Mouse (Mus musculus) liver, adult 2 months (tissue): ENCODE measurements around the gene Stx12. TPM values are rescaled to one million over a fixed set of nuclear protein-coding genes. Genes with fewer than 3 reads are reported as not detected.

Source experiments
- DNase-seq: peaks from one replicate; pipeline ENCODE4 v3.0.0-alpha.2; 2011; ENCODE audit warnings: low read depth, low spot score; ENCODE audit errors: extremely low read depth
- H3K27ac ChIP-seq: fragments of 200-500 bp; replicated peaks from 2 replicates; pipeline ENCODE4 v1.5.1; 2012; ENCODE audit warnings: low read depth, mild to moderate bottlenecking, control low read depth, inconsistent platforms, low read length; ENCODE audit not compliant: insufficient read depth
- H3K27me3 ChIP-seq: fragments of 200-500 bp; 2 replicates; pipeline ENCODE4 v1.6.1; 2012; ENCODE audit warnings: mild to moderate bottlenecking, moderate library complexity, low read length, inconsistent platforms; ENCODE audit not compliant: control insufficient read depth, insufficient read depth
- H3K36me3 ChIP-seq: fragments of 200-500 bp; 2 replicates; pipeline ENCODE4 v1.6.1; 2012; ENCODE audit warnings: low read length, inconsistent platforms; ENCODE audit not compliant: control insufficient read depth, insufficient read depth
- H3K4me1 ChIP-seq: fragments of 200-500 bp; 2 replicates; pipeline ENCODE4 v1.6.1; 2011; ENCODE audit warnings: low read length; ENCODE audit not compliant: control insufficient read depth, insufficient read depth
- H3K4me3 ChIP-seq: fragments of 200-500 bp; 2 replicates; pipeline ENCODE4 v1.5.1; 2011; ENCODE audit warnings: low read depth, mild to moderate bottlenecking, control low read depth, low read length, moderate library complexity; ENCODE audit not compliant: insufficient read depth
- H3K79me2 ChIP-seq: fragments of 200-500 bp; 2 replicates; pipeline ENCODE4 v1.6.1; 2012; ENCODE audit warnings: inconsistent platforms, mild to moderate bottlenecking, low read length, moderate library complexity; ENCODE audit not compliant: control insufficient read depth, insufficient read depth
- H3K9ac ChIP-seq: fragments of 200-500 bp; 2 replicates; pipeline ENCODE4 v1.6.1; 2012; ENCODE audit warnings: low read depth, mild to moderate bottlenecking, control low read depth, inconsistent platforms, low read length
- CTCF ChIP-seq: fragments of 200-500 bp; IDR thresholded peaks from 2 replicates; pipeline ENCODE4 v1.5.1; 2011; ENCODE audit warnings: low read depth, low read length, control low read depth
- POLR2A ChIP-seq: fragments of 200-500 bp; IDR thresholded peaks from 2 replicates; pipeline ENCODE4 v1.6.1; 2011; ENCODE audit warnings: low read length, control low read depth; ENCODE audit not compliant: insufficient read depth; ENCODE audit errors: extremely low read depth
- WGBS: fragments of 180-500 bp; shearing (Covaris S2); methylation state at CpG from one replicate; pipeline ENCODE4 v1.1.7; 2018; 5-methylcytosine and 5-hydroxymethylcytosine counted together
- polyA plus RNA-seq: library from polyadenylated mRNA; depleted of rRNA; stranded (reverse); fragments of >200 nt; gene quantifications from 2 replicates; pipeline ENCODE4 v1.2.3, GENCODE M21; 2012
- total RNA-seq: library from RNA; depleted of rRNA; stranded (reverse); fragments of >200 nt; gene quantifications from 2 replicates; pipeline ENCODE4 v1.2.3, GENCODE M21; 2014

Gene Stx12
- total and polyA plus RNA-seq, 2 experiments = 6.9 to 15.2 TPM

- Histone ChIP-seq H3K4me3 (no peak overlapping the region), H3K27me3 (no peaks in the 10 kb centered on the region), H3K4me1 (peaks cover 4% of the 10 kb centered on the region; the same call in 1 of the 2 replicates), H3K79me2 (peaks cover 22% of the 10 kb centered on the region), H3K27ac (no peak overlapping the region), H3K9ac (no peak overlapping the region), H3K36me3 (peaks cover 16% of the 10 kb centered on the region)
- no peak for DNase-seq
- TF ChIP-seq POLR2A (no peak), CTCF (no peak)
- 71% methylated on average over 7 of the region's 7 CpGs for WGBS
Measured at GRCm38 (mm10) chr4:132874363-132875097, 9.8 kb downstream of the Stx12 start.

DNA sequence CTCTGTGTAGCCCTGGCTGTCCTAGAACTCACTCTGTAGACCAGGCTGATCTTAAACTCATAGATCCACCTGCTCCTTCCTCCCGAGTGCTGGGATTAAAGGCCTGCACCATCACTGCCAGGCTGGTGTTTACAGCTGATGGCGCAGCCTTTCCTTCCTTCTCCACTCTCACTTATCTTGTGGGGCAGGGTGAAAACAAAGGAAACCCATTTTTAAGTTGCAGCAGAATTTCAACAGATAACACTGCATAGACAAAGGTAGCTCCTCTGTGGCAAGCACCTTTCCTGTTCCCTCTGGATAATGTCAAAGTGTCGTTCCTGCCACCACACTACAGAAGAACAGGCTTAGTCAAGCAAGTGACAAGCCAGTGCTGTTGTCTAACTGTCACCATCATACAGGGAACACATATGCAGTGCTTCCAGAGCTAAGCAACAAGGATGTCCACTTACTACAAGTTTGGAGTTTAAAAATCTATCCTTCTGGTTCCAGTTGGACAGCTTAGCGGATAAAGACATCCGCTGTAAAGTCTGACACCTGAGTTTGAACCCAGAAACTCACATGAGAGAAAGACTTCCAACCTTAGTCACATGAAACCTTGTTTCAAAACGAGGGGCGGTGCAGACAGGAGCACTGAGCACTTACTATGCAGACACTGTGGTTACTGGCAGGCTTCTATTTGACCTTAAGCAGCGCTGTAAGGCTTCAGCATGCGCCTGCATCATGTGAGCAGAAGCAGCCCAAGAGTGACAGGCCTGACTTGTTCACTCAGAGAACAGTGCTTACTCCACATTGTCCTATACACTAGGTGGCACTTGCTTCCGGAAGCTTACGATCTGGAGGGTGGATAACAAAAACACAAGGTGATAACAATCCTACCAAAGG, 10.6 kb downstream of the Stx12 start:
- H3K27ac ChIP-seq = no peak overlapping the region
- WGBS = 86% methylated on average over 11 of the region's 11 CpGs
- H3K4me3 ChIP-seq = no peak overlapping the region
- H3K9ac ChIP-seq = no peak overlapping the region
- TF ChIP-seq CTCF (no peak), POLR2A (no peak)
- H3K27me3 ChIP-seq = no peaks in the 10 kb centered on the region
- peaks cover 4% of the 10 kb centered on the region; the same call in 1 of the 2 replicates for H3K4me1 ChIP-seq
- no peak for DNase-seq
- H3K79me2 ChIP-seq = peaks cover 21% of the 10 kb centered on the region
- H3K36me3 ChIP-seq = peaks cover 24% of the 10 kb centered on the region

DNA sequence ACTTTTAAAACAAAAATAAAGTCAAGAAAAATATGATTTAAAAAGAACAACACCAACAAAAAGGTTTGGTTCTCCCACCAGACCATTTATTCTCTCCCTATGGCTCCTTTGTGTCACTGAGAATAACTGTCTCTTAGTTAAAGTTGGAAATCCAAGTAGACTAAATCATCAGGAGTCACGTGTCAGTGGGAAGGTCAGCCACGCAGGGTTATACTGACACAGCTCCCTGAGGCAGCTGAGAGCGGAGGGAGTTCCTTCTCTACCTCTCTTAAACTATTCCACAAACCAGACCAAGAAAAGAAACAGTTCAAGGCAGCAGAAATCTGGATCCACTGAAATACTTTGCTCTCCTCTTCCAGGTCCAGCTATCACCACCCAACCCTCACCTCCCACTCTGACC, 13.2 kb downstream of the Stx12 start:
- TF ChIP-seq POLR2A (no peak), CTCF (no peak)
- Histone ChIP-seq H3K27ac (no peak overlapping the region), H3K27me3 (no peaks in the 10 kb centered on the region), H3K79me2 (peaks cover 13% of the 10 kb centered on the region), H3K4me3 (no peak overlapping the region), H3K36me3 (peaks cover 45% of the 10 kb centered on the region), H3K9ac (no peak overlapping the region), H3K4me1 (peaks cover 4% of the 10 kb centered on the region; the same call in 1 of the 2 replicates)
- WGBS = over 99% methylated on average over 3 of the region's 3 CpGs
- no peak for DNase-seq

GRCm38 (mm10) chr4:132864856-132865255, 19.5 kb downstream of the Stx12 start:
- TF ChIP-seq CTCF (no peak), POLR2A (no peak)
- Histone ChIP-seq H3K27me3 (no peaks in the 10 kb centered on the region), H3K36me3 (peaks cover 56% of the 10 kb centered on the region), H3K27ac (no peak overlapping the region), H3K79me2 (no peaks in the 10 kb centered on the region), H3K4me1 (no peaks in the 10 kb centered on the region), H3K9ac (no peak overlapping the region), H3K4me3 (no peak overlapping the region)
- DNase-seq = no peak
- WGBS = 96% methylated on average over 2 of the region's 2 CpGs

DNA sequence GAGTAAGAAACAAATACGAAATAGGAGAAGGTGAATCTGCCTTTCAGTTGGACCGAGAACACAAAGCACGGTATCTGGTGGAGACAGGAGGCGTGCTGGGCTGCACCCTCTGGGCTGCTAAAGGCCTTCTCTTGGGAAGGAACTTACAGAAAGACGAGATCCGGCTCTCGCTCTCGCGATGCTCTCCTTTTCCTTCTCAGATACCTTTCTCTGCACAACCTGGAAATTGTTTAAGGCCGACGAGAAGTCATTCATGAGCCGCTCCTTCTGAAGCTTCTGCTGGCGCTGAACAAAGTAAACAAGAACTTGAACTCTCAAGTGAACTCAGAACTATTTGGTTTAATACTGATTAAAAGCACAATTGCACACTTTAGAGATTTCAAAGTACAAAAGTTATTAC, 21.3 kb downstream of the Stx12 start:
- no peaks in the 10 kb centered on the region for H3K4me1 ChIP-seq
- peak; percentile 78 for DNase-seq
- no peaks in the 10 kb centered on the region for H3K27me3 ChIP-seq
- TF ChIP-seq POLR2A (no peak), CTCF (no peak)
- peaks cover 49% of the 10 kb centered on the region for H3K36me3 ChIP-seq
- no peak overlapping the region for H3K4me3 ChIP-seq
- WGBS = 70% methylated on average over 13 of the region's 13 CpGs
- H3K9ac ChIP-seq = no peak overlapping the region
- H3K27ac ChIP-seq = no peak overlapping the region
- H3K79me2 ChIP-seq = no peaks in the 10 kb centered on the region
